Mouse (Mus musculus) intestine, embryonic 16.5 days (tissue): ENCODE results near the gene Rnf103. TPM values are rescaled to one million over a fixed set of nuclear protein-coding genes. Genes with fewer than 3 reads are reported as not detected.
"Not testable (repeated sequence)": the region's sequence is repeated elsewhere in the genome, so short reads cannot be mapped to it uniquely, and the experiment has no call there.

Experiments used
- ATAC-seq: fragments of 200-750 bp; cut with Nextera tagmentation; 2 replicates; pipeline ENCODE4 v1.8.0; 2017; ENCODE audit warnings: moderate TSS enrichment, moderate library complexity
- H3K27ac ChIP-seq: fragments of 300-500 bp; sonication (generic); 2 replicates; pipeline ENCODE4 v1.5.1; 2014; ENCODE audit warnings: mild to moderate bottlenecking, low read length
- H3K27me3 ChIP-seq: fragments of 300-500 bp; sonication (generic); replicated peaks from 2 replicates; pipeline ENCODE4 v1.6.1; 2014; ENCODE audit warnings: low read length, control low read depth, mixed read lengths; ENCODE audit not compliant: control insufficient read depth, insufficient read depth
- H3K36me3 ChIP-seq: fragments of 300-500 bp; sonication (generic); 2 replicates; pipeline ENCODE4 v1.6.1; 2014; ENCODE audit warnings: low read length, control low read depth; ENCODE audit not compliant: control insufficient read depth, insufficient read depth
- H3K4me1 ChIP-seq: fragments of 300-500 bp; sonication (generic); 2 replicates; pipeline ENCODE4 v1.6.1; 2014; ENCODE audit warnings: low read length, control low read depth, mixed read lengths; ENCODE audit not compliant: control insufficient read depth, insufficient read depth
- H3K4me2 ChIP-seq: fragments of 300-500 bp; sonication (generic); 2 replicates; pipeline ENCODE4 v1.6.1; 2014; ENCODE audit warnings: low read depth, low read length, control low read depth
- H3K4me3 ChIP-seq: fragments of 300-500 bp; sonication (generic); 2 replicates; pipeline ENCODE4 v1.5.1; 2014; ENCODE audit warnings: mild to moderate bottlenecking, low read length
- H3K9ac ChIP-seq: fragments of 300-500 bp; sonication (generic); 2 replicates; pipeline ENCODE4 v1.6.1; 2014; ENCODE audit warnings: low read depth, low read length
- H3K9me3 ChIP-seq: fragments of 300-500 bp; sonication (generic); 2 replicates; pipeline ENCODE4 v1.6.1; 2016; ENCODE audit warnings: low read length, control low read depth; ENCODE audit not compliant: control insufficient read depth
- WGBS: fragments of 180-500 bp; shearing (Covaris S2); extraction: QIAGEN DNeasy Blood & Tissue Kit; methylation state at CpG from one replicate; pipeline ENCODE4 v1.1.7; 2014; 5-methylcytosine and 5-hydroxymethylcytosine counted together
- polyA plus RNA-seq: library from polyadenylated mRNA; unstranded; fragments of >200 nt; fragmentation: Nextera tagmentation; extraction: Ambion mirVana; gene quantifications from 2 replicates; pipeline ENCODE4 v1.2.1, GENCODE M21; 2015

Gene Rnf103
- polyA plus RNA-seq, result 8.5 and 18.2 TPM in 2 replicates

- H3K4me2 ChIP-seq, result peak within 1 kb of the TSS; percentile 66
- H3K4me1 ChIP-seq, result peaks cover 2% of the 10 kb centered on the region; the same call in 1 of the 2 replicates
- under 1% methylated on average over 74 of the region's 79 CpGs for WGBS
- H3K27me3 ChIP-seq, result no peaks in the 10 kb centered on the region
- ATAC-seq, result peak; percentile 95
- H3K9me3 ChIP-seq, result no peaks in the 10 kb centered on the region
- H3K27ac ChIP-seq, result peak within 1 kb of the TSS; percentile 99
- peak within 1 kb of the TSS; percentile 98 for H3K4me3 ChIP-seq
- peak within 1 kb of the TSS; percentile 100 for H3K9ac ChIP-seq
- H3K36me3 ChIP-seq, result no peaks in the 10 kb centered on the region
Observed at GRCm38 (mm10) chr6:71493675-71494340, at the start of gene Rnf103. Rnf103 (plus strand) TSS chr6:71493894.

- no peak overlapping the region for H3K4me2 ChIP-seq
- 58% methylated on average over 1 of the region's 1 CpGs for WGBS
- no peaks in the 10 kb centered on the region for H3K27me3 ChIP-seq
- H3K9me3 ChIP-seq, result no peaks in the 10 kb centered on the region
- H3K27ac ChIP-seq, result no peak overlapping the region
- no peak for ATAC-seq
- no peak overlapping the region for H3K9ac ChIP-seq
- no peaks in the 10 kb centered on the region for H3K36me3 ChIP-seq
- H3K4me3 ChIP-seq, result no peak overlapping the region
- no peaks in the 10 kb centered on the region for H3K4me1 ChIP-seq
Observed at GRCm38 (mm10) chr6:71444756-71445155, 48.9 kb upstream of the Rnf103 start.

GRCm38 (mm10) chr6:71445560-71445959 is 48.1 kb upstream of the Rnf103 start:
- ATAC-seq, result no peak
- Histone ChIP-seq H3K9me3 (no peaks in the 10 kb centered on the region), H3K4me1 (no peaks in the 10 kb centered on the region), H3K36me3 (no peaks in the 10 kb centered on the region), H3K4me3 (no peak overlapping the region), H3K9ac (no peak overlapping the region), H3K27ac (no peak overlapping the region), H3K4me2 (no peak overlapping the region), H3K27me3 (no peaks in the 10 kb centered on the region)
- WGBS, result 71% methylated on average over 6 of the region's 6 CpGs

GRCm38 (mm10) chr6:71452792-71453191 is 40.9 kb upstream of the Rnf103 start:
- Histone ChIP-seq H3K27me3 (no peaks in the 10 kb centered on the region), H3K4me3 (no peak overlapping the region), H3K36me3 (no peaks in the 10 kb centered on the region), H3K9ac (no peak overlapping the region), H3K4me2 (no peak overlapping the region), H3K9me3 (no peaks in the 10 kb centered on the region), H3K4me1 (no peaks in the 10 kb centered on the region), H3K27ac (no peak overlapping the region)
- ATAC-seq, result no peak
- 73% methylated on average over 2 of the region's 2 CpGs for WGBS

GRCm38 (mm10) chr6:71453983-71454739 is 39.5 kb upstream of the Rnf103 start:
- ATAC-seq, result peak; percentile 94
- H3K9ac ChIP-seq, H3K36me3 ChIP-seq, H3K4me3 ChIP-seq, H3K9me3 ChIP-seq, H3K4me2 ChIP-seq, H3K27me3 ChIP-seq, H3K4me1 ChIP-seq, H3K27ac ChIP-seq: not testable (repeated sequence)

- Histone ChIP-seq H3K4me1 (no peaks in the 10 kb centered on the region), H3K27me3 (no peaks in the 10 kb centered on the region), H3K9ac (no peak overlapping the region), H3K27ac (no peak overlapping the region), H3K4me3 (no peak overlapping the region), H3K4me2 (no peak overlapping the region), H3K9me3 (no peaks in the 10 kb centered on the region), H3K36me3 (no peaks in the 10 kb centered on the region)
- no peak for ATAC-seq
- 68% methylated on average over 8 of the region's 8 CpGs for WGBS
Observed at GRCm38 (mm10) chr6:71457956-71458608, 35.6 kb upstream of the Rnf103 start.

GRCm38 (mm10) chr6:71465146-71465545 is 28.5 kb upstream of the Rnf103 start:
- no peak overlapping the region for H3K9ac ChIP-seq
- H3K9me3 ChIP-seq, result no peaks in the 10 kb centered on the region
- 78% methylated on average over 3 of the region's 3 CpGs for WGBS
- H3K36me3 ChIP-seq, result no peaks in the 10 kb centered on the region
- H3K4me3 ChIP-seq, result no peak overlapping the region
- no peaks in the 10 kb centered on the region for H3K27me3 ChIP-seq
- H3K27ac ChIP-seq, result no peak overlapping the region
- ATAC-seq, result no peak
- no peaks in the 10 kb centered on the region for H3K4me1 ChIP-seq
- H3K4me2 ChIP-seq, result no peak overlapping the region

- H3K4me1 ChIP-seq, result no peaks in the 10 kb centered on the region
- no peaks in the 10 kb centered on the region for H3K9me3 ChIP-seq
- ATAC-seq, result no peak
- no peak overlapping the region for H3K4me2 ChIP-seq
- H3K4me3 ChIP-seq, result no peak overlapping the region
- no peaks in the 10 kb centered on the region for H3K36me3 ChIP-seq
- H3K27me3 ChIP-seq, result no peaks in the 10 kb centered on the region
- 85% methylated on average over 4 of the region's 4 CpGs for WGBS
- no peak overlapping the region for H3K9ac ChIP-seq
- no peak overlapping the region for H3K27ac ChIP-seq
Observed at GRCm38 (mm10) chr6:71467766-71468165, 25.9 kb upstream of the Rnf103 start.

- WGBS, result 26% methylated on average over 3 of the region's 3 CpGs
- Histone ChIP-seq H3K27ac (no peak overlapping the region), H3K9ac (no peak overlapping the region), H3K4me3 (no peak overlapping the region), H3K36me3 (no peaks in the 10 kb centered on the region), H3K9me3 (no peaks in the 10 kb centered on the region), H3K4me2 (no peak overlapping the region), H3K27me3 (no peaks in the 10 kb centered on the region), H3K4me1 (no peaks in the 10 kb centered on the region)
- ATAC-seq, result no peak
Observed at GRCm38 (mm10) chr6:71469291-71469690, 24.4 kb upstream of the Rnf103 start.
